ENCODE assay signal across 15 mouse cellular contexts in genomic region chr3:32052596-32052995, GRCm38 (mm10).
"Had no signal": no experiment of that assay in that cellular context is flagged by ENCODE, and none has a peak within 500 bp of the region (broad histone marks: within the 10 kb centered on the region; RNA-seq: fewer than 3 reads in every experiment).

No protein-coding gene starts in this region.

- H3K9ac ChIP-seq: limb, embryonic 15.5 days; liver, embryonic 14.5 days; midbrain, embryonic 13.5 days; neural tube, embryonic 13.5 days had no signal

- H3K27ac ChIP-seq: kidney, postnatal 0 days; limb, embryonic 15.5 days; liver, embryonic 14.5 days; midbrain, embryonic 13.5 days; neural tube, embryonic 13.5 days had no signal

- ATAC-seq: midbrain, embryonic 13.5 days had no signal

- H3K9me3 ChIP-seq: limb, embryonic 15.5 days; midbrain, embryonic 13.5 days; neural tube, embryonic 13.5 days had no signal

- H3K4me1 ChIP-seq: limb, embryonic 15.5 days; midbrain, embryonic 13.5 days; neural tube, embryonic 13.5 days had no signal

- H3K4me2 ChIP-seq: limb, embryonic 15.5 days; midbrain, embryonic 13.5 days; neural tube, embryonic 13.5 days had no signal

- H3K4me3 ChIP-seq: limb, embryonic 15.5 days; midbrain, embryonic 13.5 days; neural tube, embryonic 13.5 days had no signal

- DNase-seq: kidney, adult 9 months; kidney, postnatal 36 days; layer of hippocampus, adult 9-11 months; layer of hippocampus, postnatal 36 days; lung, adult 18-20 months; retina, postnatal 1 day; right cerebral cortex, postnatal 4 days; spleen, adult 18-20 months; thymus, adult 18-20 months; thymus, postnatal 14 days had no signal

- H3K27me3 ChIP-seq: limb, embryonic 15.5 days; midbrain, embryonic 13.5 days; neural tube, embryonic 13.5 days had no signal

- H3K36me3 ChIP-seq: limb, embryonic 15.5 days; midbrain, embryonic 13.5 days; neural tube, embryonic 13.5 days had no signal
